Mouse (Mus musculus): ENCODE data around the gene Nsmf.

Nsmf gene

DNA sequence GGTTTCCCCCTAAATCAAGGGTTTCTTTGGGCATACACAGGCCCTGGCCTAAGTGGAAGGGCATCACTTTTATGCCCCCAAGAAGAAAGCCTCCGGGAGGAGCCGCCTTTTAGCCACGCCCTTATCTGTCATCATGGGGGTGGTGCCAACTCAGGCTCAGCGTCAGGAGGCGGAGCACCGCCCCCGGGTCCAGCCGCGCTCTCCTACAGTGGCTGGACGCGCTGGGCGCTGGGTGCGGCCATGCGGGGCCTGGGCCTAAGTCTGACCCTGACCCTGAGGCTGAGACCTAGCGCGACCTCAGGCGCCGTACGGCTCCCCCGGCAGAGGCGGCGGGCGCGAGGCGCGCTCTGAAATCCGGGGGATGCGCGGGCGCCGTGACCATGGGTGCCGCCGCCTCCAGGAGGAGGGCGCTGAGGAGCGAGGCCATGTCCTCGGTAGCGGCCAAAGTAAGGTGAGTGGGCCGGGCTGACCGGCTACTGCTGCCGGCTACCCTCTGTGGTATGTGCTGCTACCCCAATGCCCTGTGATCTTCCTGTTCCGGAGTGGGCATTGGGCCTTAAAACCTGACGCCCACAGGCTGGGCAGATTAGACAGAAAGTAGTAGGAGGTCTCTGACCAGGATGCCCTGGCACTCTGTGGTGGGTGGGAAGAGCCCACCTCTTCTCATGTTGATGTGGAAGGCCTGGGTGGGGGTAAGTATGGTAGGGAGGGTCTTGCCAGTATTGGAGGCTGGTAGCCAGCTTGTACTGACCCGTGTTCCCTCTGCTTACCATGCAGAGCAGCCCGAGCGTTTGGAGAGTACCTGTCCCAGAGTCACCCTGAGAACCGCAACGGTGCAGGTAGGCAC is at the start of gene Nsmf:
Gene Nsmf (plus strand): TSS at position 135 of the 847 bp plus-strand sequence.
- DNase-seq (ENCODE audit: low spot score) = peak; percentile 87

DNA sequence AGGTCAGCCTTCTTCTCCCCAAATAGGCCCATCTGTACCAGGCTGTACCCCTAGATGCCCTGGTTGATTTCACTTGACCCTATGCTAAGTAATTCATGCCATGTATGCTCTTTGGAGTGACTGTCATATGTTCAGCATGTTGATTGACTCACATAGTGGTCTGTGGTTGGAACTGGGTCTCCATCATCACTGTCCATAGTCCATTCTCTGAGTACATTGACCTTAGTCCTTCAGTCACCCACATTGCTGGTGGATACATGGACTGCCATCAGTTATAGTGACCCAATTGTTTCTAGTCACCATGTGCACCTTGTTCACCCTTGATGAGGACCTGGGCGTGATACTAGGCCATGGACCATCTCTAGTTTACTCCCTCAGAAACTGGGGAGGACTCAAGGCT is 47.4 kb upstream of the Nsmf start:
- DNase-seq (ENCODE audit: low spot score) = no peak

DNA sequence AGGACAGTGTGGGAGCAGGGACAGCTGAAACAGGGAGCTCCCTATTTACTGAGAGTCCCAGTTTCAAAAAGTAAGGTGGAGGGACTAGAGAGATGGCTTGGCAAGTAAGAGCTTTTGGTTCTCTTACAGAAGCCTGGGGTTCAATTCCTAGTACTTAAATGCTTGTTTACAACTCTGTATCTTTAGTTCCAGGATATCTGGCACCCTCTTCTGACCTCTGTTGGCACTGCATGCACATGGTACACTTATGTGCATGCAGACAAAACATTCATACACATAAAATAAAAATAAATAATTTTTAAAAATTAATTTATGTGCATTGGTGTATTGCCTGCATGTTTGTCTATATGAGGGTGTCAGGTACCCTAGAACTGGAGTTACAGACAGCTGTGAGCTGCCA is 45.9 kb upstream of the Nsmf start:
- DNase-seq (ENCODE audit: low spot score) = no peak

DNA sequence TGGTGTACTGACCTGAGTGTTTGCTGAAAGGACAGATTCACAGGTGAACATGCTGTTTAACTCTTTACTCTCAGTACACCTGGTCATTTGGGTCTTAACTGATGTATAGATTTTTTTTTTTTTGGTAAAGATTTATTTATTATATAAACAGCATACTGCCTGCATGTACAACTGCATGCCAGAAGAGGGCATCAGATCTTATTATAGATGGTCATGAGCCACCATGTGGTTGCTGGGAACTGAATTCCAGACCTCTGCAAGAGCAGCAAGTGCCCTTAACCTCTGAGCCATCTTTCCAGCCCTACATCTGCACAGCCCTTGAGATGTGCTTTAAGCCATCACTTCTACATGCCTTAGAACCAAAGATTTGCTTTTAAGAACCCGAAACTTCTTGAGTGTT is 31.5 kb upstream of the Nsmf start:
- no peak for DNase-seq (ENCODE audit: low spot score)

DNA sequence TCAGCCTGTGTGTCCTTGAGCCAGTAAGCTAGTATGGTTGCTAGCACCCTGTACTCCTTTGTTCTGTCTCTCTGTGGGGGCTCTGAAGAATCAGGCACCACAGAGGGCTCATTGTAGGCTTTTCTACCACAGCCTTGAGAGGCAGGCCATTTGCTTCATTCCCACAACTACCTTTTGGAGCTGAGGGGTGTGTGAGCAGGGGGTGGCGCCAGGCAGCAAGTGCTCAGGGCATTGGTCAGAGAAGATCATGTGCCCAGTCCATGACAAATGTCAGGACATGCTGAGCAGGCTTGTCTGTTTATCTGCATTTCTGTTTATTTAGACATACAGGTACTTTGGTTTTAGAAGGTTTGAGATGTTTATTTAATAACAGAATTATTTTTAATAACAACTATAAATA is 29.0 kb upstream of the Nsmf start:
- DNase-seq (ENCODE audit: low spot score) = no peak

DNA sequence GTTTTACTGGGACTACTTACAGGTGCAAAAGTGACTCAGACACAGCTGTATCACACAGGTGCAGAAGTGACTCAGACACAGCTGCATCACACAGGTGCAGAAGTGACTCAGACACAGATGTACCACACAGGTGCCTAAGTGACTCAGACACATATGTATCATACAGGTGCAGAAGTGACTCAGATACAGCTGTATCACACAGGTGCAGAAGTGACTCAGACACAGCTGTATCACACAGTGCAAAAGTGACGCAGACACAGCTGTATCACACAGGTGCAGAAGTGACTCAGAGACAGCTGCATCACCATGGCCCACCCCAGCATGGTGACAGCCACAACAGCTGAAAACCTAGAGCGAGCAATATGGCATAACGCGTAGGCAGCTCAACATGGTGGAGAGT is 19.2 kb upstream of the Nsmf start:
- no peak for DNase-seq (ENCODE audit: low spot score)

DNA sequence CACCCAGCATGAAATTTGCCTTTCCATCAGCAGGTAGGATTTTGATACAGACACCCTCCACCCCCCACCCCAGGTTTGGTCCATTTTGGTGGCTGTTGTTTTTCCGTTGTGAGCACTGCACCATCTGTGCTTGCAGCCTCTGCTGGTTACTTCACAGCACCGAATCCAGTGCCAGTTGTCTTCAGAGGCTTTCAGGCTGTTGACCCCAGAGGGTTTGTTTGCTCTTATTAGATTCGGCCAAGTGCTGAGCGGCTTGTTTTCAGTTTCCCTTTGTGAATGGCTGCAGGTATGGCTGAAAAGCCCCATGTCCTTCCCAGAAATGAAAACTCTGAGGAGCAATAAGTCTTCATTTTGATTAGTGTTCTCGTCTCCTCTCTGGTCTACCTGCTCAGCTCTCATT is 14.1 kb upstream of the Nsmf start:
- no peak for DNase-seq (ENCODE audit: low spot score)

DNA sequence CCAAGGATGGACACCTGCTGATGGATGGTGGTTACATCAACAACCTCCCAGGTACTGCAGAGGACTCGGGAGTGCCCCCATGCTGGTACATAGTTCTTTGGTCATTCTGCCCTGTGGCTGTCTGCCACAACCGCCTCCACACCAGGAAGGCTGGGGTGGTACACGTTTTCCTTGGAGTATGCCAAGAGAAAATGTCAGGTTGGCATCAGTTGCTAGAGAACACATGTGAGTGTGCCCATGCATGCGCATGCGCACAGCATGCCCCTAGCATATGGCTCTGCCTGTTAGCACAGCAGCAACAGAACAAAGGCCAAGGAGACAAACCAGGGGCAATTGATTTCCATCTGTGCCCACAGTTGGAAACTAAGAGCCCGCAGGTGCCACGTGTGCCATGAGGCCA is 3.2 kb upstream of the Nsmf start:
- DNase-seq (ENCODE audit: low spot score) = no peak

DNA sequence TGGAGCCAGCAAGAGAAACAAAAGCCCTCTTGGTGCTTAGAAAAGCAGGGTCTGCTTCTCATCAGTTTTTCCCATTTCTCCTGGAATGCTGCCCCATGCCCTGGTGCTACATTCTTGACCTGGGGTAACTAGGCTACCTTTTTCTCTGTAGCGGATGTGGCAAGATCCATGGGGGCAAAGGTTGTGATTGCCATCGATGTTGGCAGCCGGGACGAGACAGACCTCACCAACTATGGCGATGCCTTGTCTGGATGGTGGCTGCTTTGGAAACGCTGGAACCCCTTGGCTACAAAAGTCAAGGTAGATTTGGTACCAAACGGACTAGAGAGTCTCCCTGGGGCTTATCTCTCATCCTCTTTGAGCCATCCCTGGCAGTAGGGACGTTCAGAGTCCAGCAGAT is 2.7 kb upstream of the Nsmf start:
- no peak for DNase-seq (ENCODE audit: low spot score)

DNA sequence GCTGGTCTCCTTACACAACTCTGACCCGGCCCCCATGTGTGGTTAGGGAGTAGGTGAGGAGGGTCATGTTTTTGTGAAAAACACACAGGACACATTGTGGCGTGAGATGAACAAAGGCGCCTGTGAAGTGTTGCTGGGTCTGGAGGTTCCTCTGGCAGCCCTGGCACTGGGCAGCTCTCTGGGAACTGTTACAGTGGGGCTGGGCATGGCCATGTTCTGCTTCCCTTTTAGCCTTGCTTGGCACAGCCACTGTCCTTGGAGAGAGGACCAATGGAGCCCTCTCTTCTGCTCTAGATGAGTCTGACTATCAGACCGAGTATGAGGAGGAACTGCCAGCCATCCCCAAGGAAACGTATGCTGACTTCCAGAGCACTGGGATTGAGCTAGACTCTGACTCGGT is 1.1 kb upstream of the Nsmf start:
- DNase-seq (ENCODE audit: low spot score) = no peak

DNA sequence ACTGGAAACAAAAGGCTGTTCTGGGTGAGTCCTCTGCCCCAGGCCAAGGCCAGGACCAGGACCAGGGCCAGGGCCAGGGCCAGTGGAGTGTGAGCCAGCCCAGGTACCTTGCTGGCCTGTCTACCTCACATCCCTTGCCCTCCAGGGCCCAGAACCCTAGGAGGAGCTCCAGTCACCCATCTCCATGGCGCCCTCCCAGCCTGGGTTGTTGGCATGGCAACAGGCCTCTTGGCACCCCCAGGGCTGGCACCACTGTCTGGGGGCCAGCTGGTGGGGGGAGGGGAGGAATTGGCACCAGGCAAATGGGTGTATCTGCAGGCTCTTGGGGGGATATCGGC is 882 bp downstream of the Nsmf start:
- peak; percentile 31 for DNase-seq (ENCODE audit: low spot score)

DNA sequence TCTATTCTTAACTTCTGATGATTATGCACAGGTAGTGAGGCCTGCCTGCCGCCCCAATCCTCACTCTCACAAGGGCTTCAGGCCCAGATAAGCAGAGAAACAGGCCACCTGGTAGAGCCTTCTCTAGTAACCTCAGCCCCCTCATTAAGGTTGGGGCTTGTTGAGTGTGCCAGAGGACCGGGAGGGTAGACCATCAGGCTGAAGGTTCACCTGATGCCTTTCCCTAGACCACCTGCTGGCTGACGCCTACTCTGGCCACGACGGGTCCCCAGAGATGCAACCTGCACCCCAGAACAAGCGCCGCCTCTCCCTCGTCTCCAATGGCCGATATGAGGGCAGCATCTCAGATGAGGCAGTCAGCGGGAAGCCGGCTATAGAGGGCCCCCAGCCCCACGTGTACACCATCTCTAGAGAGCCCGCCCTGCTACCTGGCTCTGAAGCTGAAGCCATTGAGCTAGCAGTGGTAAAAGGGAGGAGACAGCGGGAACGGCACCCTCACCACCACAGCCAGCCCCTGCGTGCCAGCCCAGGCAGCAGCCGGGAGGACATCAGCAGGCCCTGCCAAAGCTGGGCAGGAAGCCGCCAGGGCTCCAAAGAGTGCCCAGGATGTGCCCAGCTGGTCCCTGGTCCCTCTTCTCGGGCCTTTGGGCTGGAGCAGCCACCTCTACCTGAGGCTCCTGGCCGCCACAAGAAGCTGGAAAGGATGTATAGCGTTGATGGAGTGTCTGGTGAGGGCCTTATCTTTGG is 1.4 kb downstream of the Nsmf start:
- DNase-seq (ENCODE audit: low spot score) = no peak

DNA sequence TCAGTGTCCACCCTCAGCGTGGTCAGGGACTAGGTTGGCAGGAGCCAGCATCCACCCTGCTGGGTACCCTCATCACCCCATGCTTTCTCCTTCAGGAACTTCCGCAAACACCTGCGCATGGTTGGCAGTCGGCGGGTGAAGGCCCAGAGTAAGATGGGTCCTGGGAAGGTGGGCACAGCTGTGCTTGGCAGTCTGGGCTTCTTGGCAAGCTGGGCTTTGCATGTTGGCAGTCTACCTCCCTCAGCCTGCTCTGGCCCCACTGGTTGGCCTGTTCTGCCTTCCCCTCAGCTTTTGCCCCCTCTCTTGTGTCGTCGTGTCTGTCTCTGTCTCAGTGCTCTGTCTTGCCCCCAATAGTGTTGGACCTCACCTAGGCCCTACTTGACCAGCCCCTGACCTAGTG is 4.8 kb downstream of the Nsmf start:
- DNase-seq (ENCODE audit: low spot score) = no peak

DNA sequence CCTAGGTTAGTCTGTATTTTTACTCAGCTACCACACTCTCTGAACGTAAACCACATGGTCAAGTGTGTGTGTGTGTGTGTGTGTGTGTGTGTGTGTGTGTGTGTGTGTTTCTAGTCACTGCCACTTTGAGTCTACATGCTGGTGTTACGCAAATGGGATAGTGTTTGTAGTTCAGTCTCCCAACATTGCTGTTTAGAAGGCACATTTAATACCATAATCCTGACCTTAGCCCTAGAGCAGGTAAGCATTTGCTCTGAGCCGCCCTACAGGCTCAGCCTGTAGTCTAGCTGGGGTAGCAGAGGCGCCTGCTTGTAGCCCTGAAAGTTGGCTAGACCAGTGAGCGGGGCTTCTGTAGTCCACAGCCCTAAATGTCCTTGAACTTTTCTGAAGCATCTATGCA is 9.4 kb downstream of the Nsmf start:
- no peak for DNase-seq (ENCODE audit: low spot score)

DNA sequence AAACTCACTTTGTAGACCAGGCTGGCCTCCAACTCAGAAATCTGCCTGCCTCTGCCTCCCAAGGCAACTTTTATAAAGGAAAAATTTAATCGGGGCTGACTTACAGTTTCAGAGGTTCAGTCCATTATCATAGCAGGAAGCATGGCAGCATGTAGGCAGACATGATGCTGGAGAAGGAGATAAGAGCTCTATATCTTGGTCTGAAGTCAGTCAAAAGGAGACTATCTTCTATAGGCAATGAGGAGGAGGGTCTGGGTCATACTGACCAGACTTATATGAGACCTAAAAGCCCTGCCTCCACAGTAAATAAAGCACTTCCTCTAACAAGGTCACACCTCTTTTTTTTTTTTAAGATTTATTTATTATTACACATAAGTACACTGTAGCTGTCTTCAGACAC is 10.1 kb downstream of the Nsmf start:
- no peak for DNase-seq (ENCODE audit: low spot score)

DNA sequence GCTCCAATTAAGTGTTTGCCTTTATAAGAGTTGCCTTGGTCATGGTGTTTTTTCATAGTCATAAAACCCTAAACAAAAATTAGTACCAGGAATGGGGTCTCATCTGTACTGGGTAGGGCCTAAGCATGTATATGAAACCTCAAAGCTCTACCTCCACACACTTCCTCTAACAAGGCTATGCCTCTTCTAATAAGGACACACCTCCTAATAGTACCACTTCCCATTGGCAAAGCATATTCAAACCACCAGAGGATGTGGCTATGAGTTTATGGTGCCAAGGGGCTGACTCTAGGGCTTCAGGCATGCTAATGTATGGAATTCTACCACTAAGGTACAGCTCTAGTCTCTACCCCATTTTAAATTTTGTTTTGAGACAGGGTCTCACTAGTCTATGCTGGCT is 11.4 kb downstream of the Nsmf start:
- DNase-seq (ENCODE audit: low spot score) = no peak

DNA sequence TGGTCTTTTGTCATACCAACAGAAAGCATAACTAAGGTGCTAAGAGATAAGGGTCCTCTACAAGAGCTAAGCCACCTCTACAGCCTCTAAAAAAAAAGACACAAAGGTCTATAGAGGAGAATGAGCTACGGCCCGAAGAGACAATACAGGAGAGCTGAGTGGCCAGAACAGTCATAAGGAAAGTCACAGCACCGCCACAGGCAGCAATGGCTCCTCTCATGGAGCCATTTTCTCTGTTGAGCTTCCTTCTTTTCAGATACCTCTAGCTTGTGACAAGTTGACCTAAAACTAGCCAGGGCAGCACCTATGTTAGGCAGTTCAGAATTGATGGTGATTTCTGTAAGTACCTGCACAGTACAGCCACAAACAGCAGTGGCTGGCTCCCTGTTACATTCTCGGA is 12.4 kb downstream of the Nsmf start:
- DNase-seq (ENCODE audit: low spot score) = no peak

DNA sequence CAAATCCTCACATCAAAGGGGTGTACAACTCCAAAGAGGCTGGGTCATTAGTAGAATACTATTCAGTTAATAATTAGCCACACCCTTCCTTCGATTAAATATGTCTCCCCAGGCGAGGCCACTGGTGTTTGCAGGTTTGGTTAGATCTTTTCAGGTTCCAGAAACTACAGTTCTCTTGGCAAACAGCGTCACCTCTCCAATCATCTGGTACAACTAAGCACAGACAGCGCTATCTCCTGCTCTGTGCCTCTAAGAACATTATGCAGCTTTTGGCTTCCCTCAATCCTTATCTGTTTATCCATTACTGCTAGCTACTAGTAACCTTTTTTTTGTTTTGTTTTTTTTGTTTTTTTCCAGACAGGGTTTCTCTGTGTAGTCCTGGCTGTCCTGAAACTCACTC is 15.4 kb downstream of the Nsmf start:
- DNase-seq (ENCODE audit: low spot score) = no peak

DNA sequence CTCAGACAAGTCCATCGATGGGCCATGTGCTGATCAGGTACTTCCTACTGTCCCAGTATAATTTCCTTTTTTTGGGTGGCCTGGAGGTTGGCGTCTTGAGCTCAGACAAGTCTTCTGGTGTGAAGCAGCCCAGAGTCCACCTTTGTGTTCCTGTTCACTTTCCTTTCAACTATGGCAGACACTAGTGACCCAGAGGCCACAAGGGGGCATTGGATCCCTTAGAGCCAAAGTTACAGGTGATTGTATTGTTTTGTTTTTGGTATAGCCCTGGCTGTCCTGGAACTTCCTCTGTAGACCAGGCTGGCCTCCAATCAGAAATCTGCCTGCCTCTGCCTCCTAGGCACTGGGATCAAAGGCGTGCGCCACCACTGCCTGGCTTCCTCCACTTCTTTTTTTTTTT is 18.2 kb downstream of the Nsmf start:
- no peak for DNase-seq (ENCODE audit: low spot score)

DNA sequence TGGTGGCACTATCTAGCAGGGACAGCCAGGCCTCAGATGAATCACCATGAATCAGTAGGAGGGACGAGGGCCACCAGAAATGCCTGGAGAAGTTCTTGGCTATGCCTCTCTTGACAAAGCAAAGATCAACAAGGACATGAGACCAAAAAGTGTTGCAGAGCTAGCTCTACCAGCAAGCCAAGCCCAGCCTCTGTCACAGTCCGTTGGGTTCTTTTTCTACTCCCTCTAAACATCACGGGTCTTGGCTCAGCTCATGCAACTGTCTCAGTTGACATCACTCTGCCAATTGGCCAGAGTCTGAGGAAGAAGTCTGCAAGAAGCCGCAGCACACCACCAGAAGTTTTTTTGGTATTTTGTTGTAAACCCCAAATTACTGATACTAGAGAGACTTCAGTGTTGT is 21.4 kb downstream of the Nsmf start:
- DNase-seq (ENCODE audit: low spot score) = no peak

DNA sequence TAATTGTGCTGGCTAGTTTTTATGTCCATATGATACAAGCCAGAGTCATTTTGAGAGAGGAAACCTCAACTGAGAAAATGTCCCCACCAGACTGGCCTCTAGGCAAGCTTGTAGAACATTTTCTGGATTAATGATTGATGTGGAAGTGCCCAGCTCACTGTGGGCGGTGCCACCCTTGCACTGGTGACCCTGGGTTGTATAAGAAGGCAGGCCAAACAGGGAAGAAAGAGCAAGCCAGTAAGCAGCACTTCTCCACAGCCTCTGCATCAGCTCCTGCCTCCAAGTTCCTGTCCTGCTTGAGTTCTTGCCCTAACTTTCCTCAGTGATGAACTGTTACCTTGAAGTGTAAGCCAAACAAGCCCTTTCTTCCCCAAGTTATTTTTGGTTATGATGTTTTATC is 24.8 kb downstream of the Nsmf start:
- DNase-seq (ENCODE audit: low spot score) = no peak

DNA sequence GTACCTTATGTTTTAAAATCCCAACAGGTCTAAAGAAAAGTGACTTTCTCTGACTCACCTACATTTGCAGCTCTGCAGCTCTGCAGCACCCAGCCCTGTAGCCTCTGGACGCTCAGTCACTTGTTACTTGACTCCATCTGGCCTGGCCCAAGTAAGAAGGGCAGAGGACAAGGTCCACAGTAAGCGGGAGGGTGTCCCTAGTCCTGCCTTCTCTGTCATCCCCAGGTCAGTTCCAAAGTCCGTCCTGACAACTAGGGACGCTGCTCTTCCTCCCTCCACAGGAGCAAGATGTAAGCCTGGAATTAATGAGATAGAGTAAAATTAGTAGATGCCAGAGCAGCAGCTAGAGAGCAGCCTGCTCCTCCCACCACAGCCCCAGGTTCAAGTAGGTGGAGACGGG is 25.9 kb downstream of the Nsmf start, which contains the start of gene Entpd8:
Gene Entpd8 (plus strand): TSS at position 229 of the 400 bp plus-strand sequence.
- no peak for DNase-seq (ENCODE audit: low spot score)

DNA sequence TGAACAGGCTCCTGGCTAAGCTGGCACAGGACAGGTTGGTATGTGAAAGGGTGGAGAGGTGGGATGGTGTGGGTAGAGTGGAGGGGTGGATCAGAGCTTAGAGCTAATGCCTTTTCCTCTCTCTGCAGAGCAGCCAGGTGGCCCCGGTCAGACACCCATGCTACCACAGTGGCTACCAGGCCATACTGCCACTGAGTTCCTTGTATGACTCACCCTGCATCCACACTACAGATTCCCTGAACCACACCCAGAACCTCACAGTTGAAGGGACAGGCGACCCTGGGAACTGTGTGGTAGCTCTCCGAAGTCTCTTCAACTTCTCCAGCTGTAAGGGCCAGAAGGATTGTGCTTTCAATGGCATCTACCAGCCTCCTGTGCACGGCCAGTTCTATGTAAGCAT is 29.5 kb downstream of the Nsmf start:
- DNase-seq (ENCODE audit: low spot score) = no peak

DNA sequence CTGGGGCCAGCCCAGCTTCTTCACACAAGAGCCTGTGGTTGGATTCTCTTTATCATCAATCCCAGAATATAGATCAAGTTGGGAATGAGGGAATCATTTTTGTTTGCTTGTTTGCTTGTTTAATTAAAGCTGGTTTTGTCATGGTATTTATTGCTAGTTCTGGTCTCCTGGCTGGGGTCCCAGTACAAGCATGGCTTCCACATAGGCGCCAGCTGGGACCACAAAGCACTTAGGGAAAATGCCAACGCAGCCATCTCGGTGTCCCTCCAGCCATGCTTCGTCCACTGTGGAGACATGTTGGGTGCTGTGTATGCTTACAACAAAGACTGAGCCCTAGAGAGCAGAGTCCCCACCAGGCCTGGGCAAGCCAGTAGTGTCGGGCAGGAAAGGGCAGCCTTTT is 31.4 kb downstream of the Nsmf start:
- no peak for DNase-seq (ENCODE audit: low spot score)

Data from ovary, postnatal 36 days (tissue).